Mouse (Mus musculus) embryonic facial prominence, embryonic 14.5 days (tissue): ENCODE data around the gene Plxnb1. TPM values are rescaled to one million over a fixed set of nuclear protein-coding genes. Genes with fewer than 3 reads are reported as not detected.

Source experiments
- ATAC-seq: fragments of 200-750 bp; cut with Nextera tagmentation; 2 replicates; pipeline ENCODE4 v1.8.0; 2017; ENCODE audit warnings: low read depth, moderate number of reproducible peaks, moderate TSS enrichment
- DNase-seq: peaks from one replicate; pipeline ENCODE4 v3.0.0-alpha.2; 2015; ENCODE audit warnings: low spot score
- H3K27ac ChIP-seq: fragments of 300-500 bp; sonication (generic); replicated peaks from 2 replicates; pipeline ENCODE4 v1.5.1; 2014; ENCODE audit warnings: low read depth, mild to moderate bottlenecking, low read length, moderate library complexity
- H3K27me3 ChIP-seq: fragments of 300-500 bp; sonication (generic); replicated peaks from 2 replicates; pipeline ENCODE4 v1.6.1; 2014; ENCODE audit warnings: low read length; ENCODE audit not compliant: control insufficient read depth, insufficient read depth
- H3K36me3 ChIP-seq: fragments of 300-500 bp; sonication (generic); 2 replicates; pipeline ENCODE4 v1.6.1; 2014; ENCODE audit warnings: low read length, mixed read lengths; ENCODE audit not compliant: control insufficient read depth, insufficient read depth
- H3K4me1 ChIP-seq: fragments of 300-500 bp; sonication (generic); 2 replicates; pipeline ENCODE4 v1.6.1; 2014; ENCODE audit warnings: antibody characterized with exemption, low read length; ENCODE audit not compliant: control insufficient read depth, insufficient read depth
- H3K4me2 ChIP-seq: fragments of 300-500 bp; sonication (generic); 2 replicates; pipeline ENCODE4 v1.6.1; 2014; ENCODE audit warnings: low read depth, mild to moderate bottlenecking, low read length, moderate library complexity, mixed read lengths
- H3K4me3 ChIP-seq: fragments of 300-500 bp; sonication (generic); 2 replicates; pipeline ENCODE4 v1.5.1; 2014; ENCODE audit warnings: low read depth, mild to moderate bottlenecking, low read length
- H3K9ac ChIP-seq: fragments of 300-500 bp; sonication (generic); 2 replicates; pipeline ENCODE4 v1.6.1; 2014; ENCODE audit warnings: low read depth, mild to moderate bottlenecking, low read length, moderate library complexity, mixed read lengths
- H3K9me3 ChIP-seq: fragments of 300-500 bp; sonication (generic); 2 replicates; pipeline ENCODE4 v1.6.1; 2016; ENCODE audit warnings: low read length; ENCODE audit not compliant: control insufficient read depth
- WGBS: fragments of 180-500 bp; shearing (Covaris S2); extraction: QIAGEN DNeasy Blood & Tissue Kit; methylation state at CpG from one replicate; pipeline ENCODE4 v1.1.7; 2014; 5-methylcytosine and 5-hydroxymethylcytosine counted together
- polyA plus RNA-seq: library from polyadenylated mRNA; unstranded; fragments of >200 nt; fragmentation: Nextera tagmentation; extraction: Ambion mirVana; gene quantifications from 2 replicates; pipeline ENCODE4 v1.2.1, GENCODE M21; 2014

The Plxnb1 gene
- polyA plus RNA-seq = 9.1 and 9.7 TPM in 2 replicates

DNA sequence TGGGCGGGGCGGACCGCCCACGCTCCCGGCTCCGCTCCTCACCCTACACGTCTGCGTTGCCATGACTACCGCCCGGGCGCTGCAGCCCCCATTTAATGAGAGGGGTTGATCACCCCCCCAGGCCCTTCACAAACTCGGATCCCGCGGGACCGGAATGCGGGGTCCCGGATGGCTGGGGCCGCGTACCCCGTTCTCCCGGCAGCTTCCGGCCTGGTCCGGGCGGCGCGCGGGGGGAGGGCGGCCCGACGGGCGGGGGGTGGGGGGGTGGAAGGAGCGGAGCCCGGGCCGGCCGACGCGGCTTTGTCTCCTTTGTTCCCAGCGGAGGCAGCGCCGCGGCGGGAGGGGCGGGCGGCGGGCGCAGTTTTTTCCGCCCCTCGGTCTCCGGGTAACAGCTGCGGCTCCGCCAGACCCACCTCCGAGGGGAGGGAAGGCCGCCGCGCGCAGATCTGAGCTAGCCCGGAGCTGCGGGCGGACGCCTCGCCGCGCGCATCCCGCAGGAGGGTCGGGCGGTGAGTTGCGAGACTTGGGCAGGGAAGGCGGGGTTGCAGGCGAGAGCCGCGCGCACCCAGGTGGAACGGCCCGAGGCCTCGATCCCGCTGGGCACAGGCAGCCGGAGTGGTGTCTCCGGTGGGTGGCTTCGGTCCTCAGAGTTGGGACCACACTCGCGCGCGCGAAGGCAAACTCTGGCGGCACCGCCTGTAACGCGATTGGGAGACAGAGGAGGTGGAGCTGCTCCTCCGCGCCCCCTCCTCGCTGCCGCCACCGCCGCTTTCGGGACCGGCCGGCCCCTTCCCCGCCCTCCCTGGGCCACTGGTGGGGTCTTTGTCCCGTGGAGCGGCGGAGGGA is at the start of gene Plxnb1:
TSS of gene Plxnb1 (plus strand) at position 253 of the 846 bp plus-strand sequence.
- peaks cover 41% of the 10 kb centered on the region for H3K4me1 ChIP-seq
- ATAC-seq = peak; percentile 66
- H3K27ac ChIP-seq = peak within 1 kb of the TSS; percentile 100
- H3K9ac ChIP-seq = peak within 1 kb of the TSS; percentile 97
- H3K27me3 ChIP-seq = no peaks in the 10 kb centered on the region
- peak; percentile 94 for DNase-seq
- peaks cover 28% of the 10 kb centered on the region for H3K36me3 ChIP-seq
- H3K9me3 ChIP-seq = no peaks in the 10 kb centered on the region
- peak within 1 kb of the TSS; percentile 77 for H3K4me3 ChIP-seq
- under 1% methylated on average over 22 of the region's 102 CpGs for WGBS
- H3K4me2 ChIP-seq = peak within 1 kb of the TSS; percentile 85

DNA sequence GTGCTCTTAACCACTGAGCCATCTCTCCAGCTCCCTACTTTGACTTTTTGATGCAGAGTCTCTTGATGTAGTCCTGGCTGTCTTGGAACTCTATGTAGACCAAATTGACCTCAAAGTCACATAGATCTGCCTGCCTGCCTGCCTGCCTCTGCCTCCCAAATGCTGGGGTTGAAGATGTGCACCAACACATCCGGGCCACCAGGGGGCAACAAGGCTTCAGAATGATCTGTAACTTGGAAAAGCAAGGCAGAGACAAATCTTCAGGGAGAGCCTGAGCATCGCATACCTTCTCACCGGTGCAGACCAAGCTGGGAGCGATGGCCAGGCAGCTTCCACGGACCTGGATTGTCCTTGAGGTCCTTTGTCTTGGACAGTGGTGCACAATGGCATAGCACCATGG is 48.9 kb upstream of the Plxnb1 start:
- no peak for DNase-seq
- peaks cover 20% of the 10 kb centered on the region for H3K36me3 ChIP-seq
- no peak for ATAC-seq

DNA sequence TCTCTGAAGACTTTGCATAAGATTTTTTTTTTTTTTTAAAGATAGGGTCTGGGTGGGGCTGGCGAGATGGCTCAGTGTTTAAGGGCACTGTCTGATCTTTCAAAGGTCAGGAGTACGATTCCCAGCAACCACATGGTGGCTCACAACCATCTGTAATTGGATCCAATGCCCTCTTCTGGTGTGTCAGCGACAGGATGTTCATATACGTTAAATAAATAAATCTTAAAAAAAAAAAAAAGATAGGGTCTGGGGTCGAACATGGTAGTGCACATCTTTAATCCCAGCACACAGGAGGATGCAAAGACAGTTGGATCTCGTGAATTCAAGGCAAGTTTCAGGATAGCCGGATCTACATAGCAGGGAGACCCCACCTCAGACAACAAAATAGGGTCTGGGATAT is 45.9 kb upstream of the Plxnb1 start:
- no peak overlapping the region for H3K4me2 ChIP-seq
- 71% methylated on average over 7 of the region's 7 CpGs for WGBS
- ATAC-seq (no peak), DNase-seq (no peak)
- no peaks in the 10 kb centered on the region; the same call in 1 of the 2 replicates for H3K4me1 ChIP-seq
- H3K4me3 ChIP-seq = no peak overlapping the region
- H3K27me3 ChIP-seq = no peaks in the 10 kb centered on the region
- peaks cover 32% of the 10 kb centered on the region for H3K36me3 ChIP-seq
- H3K9ac ChIP-seq = no peak overlapping the region
- H3K27ac ChIP-seq = no peak overlapping the region
- no peaks in the 10 kb centered on the region for H3K9me3 ChIP-seq

More for the DNA sequence above, 48.9 kb upstream of the Plxnb1 start:
- Histone ChIP-seq H3K4me1 (peaks cover under 1% of the 10 kb centered on the region; the same call in 1 of the 2 replicates), H3K4me2 (no peak overlapping the region), H3K27me3 (no peaks in the 10 kb centered on the region), H3K9ac (no peak overlapping the region), H3K27ac (no peak overlapping the region), H3K4me3 (no peak overlapping the region), H3K9me3 (no peaks in the 10 kb centered on the region)
- 36% methylated on average over 5 of the region's 5 CpGs for WGBS

DNA sequence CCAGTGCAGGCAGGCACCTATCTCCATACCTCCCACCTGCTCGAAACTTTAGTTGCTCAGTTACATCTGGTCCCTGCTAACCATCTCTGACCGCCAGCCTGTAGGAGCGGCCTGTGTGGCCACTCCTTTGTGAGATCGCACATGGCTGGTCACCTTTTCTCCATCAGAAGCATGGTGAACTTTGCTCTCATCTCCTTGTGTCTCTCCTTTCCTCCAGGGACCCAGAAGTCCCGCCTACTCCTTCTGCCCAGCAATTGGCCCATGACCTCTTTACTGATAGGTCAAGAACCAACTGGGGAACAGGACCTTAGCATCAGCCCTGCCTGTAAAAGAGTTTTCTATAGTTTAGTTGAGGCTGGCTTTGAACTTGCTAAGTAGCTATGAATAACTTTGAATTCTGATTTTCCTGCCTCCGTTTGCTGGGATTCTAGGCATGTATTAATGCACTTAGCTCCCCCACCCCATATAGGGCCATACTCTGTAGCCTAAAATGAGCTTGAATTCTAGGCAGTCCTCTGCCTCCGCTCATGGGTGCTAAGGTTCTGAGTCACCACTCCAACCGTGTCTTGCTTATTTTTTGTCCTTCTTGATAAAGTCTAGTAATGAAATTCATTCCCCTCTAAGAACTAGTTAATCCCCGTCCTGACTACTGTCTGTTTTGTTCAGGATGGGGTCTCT is 45.1 kb upstream of the Plxnb1 start:
- Histone ChIP-seq H3K4me1 (peaks cover 2% of the 10 kb centered on the region), H3K27me3 (no peaks in the 10 kb centered on the region), H3K9me3 (no peaks in the 10 kb centered on the region), H3K4me2 (no peak overlapping the region), H3K36me3 (peaks cover 32% of the 10 kb centered on the region), H3K4me3 (no peak overlapping the region), H3K9ac (no peak overlapping the region), H3K27ac (no peak overlapping the region)
- ATAC-seq (no peak), DNase-seq (no peak)
- 79% methylated on average over 9 of the region's 9 CpGs for WGBS

DNA sequence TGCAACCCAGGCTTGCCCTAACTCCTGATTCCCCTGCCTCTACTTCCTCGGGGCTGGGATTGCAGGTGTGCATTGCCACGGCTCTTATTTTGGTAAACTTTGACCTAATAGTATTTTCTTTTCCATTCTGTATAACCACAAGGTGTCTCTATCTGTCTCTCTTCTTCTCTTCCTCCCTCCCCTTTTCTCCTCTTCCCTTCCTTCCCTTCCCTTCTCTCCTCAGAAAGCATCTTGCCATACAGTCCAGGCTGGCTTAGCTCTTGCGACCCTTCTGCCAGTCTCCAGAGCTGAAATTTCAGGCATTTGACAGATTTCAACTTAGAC is 44.6 kb upstream of the Plxnb1 start:
- Histone ChIP-seq H3K4me1 (peaks cover 6% of the 10 kb centered on the region), H3K4me3 (no peak overlapping the region), H3K27me3 (no peaks in the 10 kb centered on the region), H3K9ac (no peak overlapping the region), H3K9me3 (no peaks in the 10 kb centered on the region), H3K36me3 (peaks cover 32% of the 10 kb centered on the region), H3K4me2 (no peak overlapping the region), H3K27ac (no peak overlapping the region)
- ATAC-seq (no peak), DNase-seq (no peak)
- 62% methylated on average over 3 of the region's 3 CpGs for WGBS

DNA sequence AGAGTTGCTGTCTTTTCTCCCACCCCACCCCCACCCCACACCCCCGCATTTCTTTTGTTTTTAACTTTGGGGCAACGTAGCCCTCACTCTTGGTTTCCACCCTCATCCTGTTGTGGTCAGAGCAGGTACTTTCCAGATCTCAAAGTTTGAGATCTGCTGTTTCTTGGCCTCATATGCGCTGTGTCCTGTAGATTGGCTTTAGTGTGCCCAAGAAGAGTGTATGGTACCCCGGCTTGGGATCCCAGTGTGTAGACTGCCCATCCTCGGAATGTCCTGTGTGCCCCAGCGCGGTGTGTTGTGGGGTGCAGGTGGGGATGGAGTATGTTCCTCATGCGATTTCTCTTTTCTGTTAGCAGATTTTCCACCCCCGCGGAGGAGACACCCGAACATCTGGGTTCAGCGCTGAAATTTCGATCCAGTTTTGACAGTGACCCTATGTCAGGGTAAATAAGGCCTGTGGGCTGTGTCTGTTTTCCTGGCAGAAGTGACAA is 44.1 kb upstream of the Plxnb1 start:
- WGBS = 86% methylated on average over 13 of the region's 13 CpGs
- ATAC-seq = no peak
- peaks cover 36% of the 10 kb centered on the region for H3K36me3 ChIP-seq
- no peaks in the 10 kb centered on the region for H3K27me3 ChIP-seq
- DNase-seq = no peak
- no peaks in the 10 kb centered on the region for H3K9me3 ChIP-seq
- H3K9ac ChIP-seq = no peak overlapping the region
- no peak overlapping the region for H3K4me2 ChIP-seq
- no peak overlapping the region for H3K4me3 ChIP-seq
- peaks cover 6% of the 10 kb centered on the region for H3K4me1 ChIP-seq
- H3K27ac ChIP-seq = no peak overlapping the region

DNA sequence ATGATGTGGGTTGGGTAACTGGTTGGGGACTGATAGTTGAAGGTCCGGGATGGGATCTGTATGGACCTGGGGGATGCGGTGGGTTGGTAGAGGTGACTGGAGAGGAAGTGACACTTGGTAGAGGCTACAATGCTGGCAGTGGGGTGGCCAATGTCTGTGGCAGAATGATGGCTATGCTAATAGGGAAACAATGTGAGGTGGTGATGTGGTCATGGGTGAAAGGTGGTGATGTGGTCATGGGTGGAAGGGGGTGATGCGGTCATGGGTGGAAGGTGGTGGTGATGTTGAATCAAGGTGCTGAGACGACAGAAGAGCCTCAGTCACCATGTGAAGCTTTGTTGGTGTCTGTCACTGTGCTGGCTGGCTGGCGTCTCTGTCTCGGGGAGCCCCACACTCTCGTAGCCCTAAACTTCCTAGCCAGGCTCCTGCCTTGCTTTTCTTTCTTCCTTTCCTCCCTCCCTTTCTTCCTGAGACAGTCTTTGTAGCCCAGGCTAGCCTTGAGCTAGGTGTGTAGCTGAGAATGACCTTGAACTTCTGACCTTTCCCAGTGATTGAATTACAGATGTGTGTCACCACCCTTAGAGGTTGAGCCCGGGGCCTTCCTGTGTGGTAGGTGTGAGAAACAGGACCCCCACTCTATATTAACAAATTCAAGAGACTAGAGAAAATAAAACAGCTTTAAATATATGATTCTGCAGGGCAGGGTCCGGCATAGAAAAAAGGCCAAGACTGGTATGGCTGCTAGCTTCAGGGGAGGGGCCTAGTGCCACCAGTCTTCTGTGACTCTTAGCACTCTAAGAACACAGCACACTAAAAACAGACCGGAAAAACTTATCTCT is 43.3 kb upstream of the Plxnb1 start:
- Histone ChIP-seq H3K4me3 (no peak overlapping the region), H3K4me2 (no peak overlapping the region), H3K27me3 (no peaks in the 10 kb centered on the region), H3K9ac (no peak overlapping the region), H3K4me1 (peaks cover 6% of the 10 kb centered on the region), H3K9me3 (no peaks in the 10 kb centered on the region), H3K27ac (no peak overlapping the region), H3K36me3 (peaks cover 44% of the 10 kb centered on the region)
- 92% methylated on average over 10 of the region's 10 CpGs for WGBS
- DNase-seq = no peak
- ATAC-seq = no peak

DNA sequence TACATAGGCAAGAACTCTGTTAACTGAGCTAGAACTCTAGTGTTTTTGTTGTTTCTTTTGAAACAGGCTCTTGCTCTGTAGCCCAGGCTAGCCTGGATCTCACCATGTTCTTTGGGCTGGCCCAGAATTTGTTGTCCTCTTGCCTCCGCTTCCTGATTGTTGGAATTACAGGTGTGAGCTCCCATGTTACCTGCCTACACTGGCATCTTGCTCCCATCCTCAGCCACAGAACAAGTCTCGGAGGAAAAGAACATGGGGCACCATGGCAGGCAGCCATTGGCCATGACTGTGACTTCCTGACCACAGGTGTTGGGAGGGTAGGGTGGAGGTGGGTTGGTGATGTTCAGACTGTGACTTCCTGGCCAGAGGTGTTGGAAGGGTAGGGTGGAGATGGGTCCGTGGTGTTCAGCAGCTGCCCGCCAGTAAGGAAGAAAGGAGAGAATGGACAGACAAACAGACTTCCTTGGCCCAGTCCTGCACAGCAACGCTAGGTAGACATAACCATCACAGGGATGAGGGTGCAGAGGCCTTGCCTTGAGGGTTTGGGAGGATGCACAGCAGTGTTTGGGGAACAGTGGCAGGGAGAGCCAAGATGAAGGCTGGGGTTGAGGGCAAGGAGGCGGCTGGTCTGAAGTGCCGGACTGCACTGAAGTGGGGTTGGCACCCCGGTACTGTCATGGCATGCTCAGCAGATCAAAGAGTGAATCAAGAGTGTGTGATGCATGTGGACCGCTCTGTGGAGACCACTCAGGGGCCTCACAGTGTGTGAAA is 42.5 kb upstream of the Plxnb1 start:
- no peak for ATAC-seq

More for the DNA sequence above, 42.5 kb upstream of the Plxnb1 start:
- peaks cover 52% of the 10 kb centered on the region for H3K36me3 ChIP-seq
- WGBS = 83% methylated on average over 9 of the region's 9 CpGs
- H3K4me3 ChIP-seq = no peak overlapping the region
- peaks cover 6% of the 10 kb centered on the region for H3K4me1 ChIP-seq
- no peak overlapping the region for H3K27ac ChIP-seq
- no peak overlapping the region for H3K9ac ChIP-seq
- H3K4me2 ChIP-seq = no peak overlapping the region
- DNase-seq = no peak
- no peaks in the 10 kb centered on the region for H3K27me3 ChIP-seq
- no peaks in the 10 kb centered on the region for H3K9me3 ChIP-seq
